Mouse (Mus musculus) heart, embryonic 11.5 days (tissue): ENCODE results near the gene Cdh5. TPM values are rescaled to one million over a fixed set of nuclear protein-coding genes. Genes with fewer than 3 reads are reported as not detected.
"Not testable (repeated sequence)": the region's sequence is repeated elsewhere in the genome, so short reads cannot be mapped to it uniquely, and the experiment has no call there.

Experiments
- ATAC-seq: fragments of 200-750 bp; cut with Nextera tagmentation; replicated peaks from 2 replicates; pipeline ENCODE4 v1.8.0; 2017; ENCODE audit warnings: moderate library complexity; ENCODE audit not compliant: insufficient number of reproducible peaks, low FRiP score, low TSS enrichment
- H3K27ac ChIP-seq: fragments of 300-500 bp; sonication (generic); 2 replicates; pipeline ENCODE4 v1.5.1; 2014; ENCODE audit warnings: mild to moderate bottlenecking, low read depth, low read length
- H3K27me3 ChIP-seq: fragments of 300-500 bp; sonication (generic); 2 replicates; pipeline ENCODE4 v1.6.1; 2014; ENCODE audit warnings: mild to moderate bottlenecking, low read length, mixed read lengths; ENCODE audit not compliant: control insufficient read depth, insufficient read depth
- H3K36me3 ChIP-seq: fragments of 300-500 bp; sonication (generic); 2 replicates; pipeline ENCODE4 v1.6.1; 2014; ENCODE audit warnings: mild to moderate bottlenecking, low read length, moderate library complexity, mixed read lengths; ENCODE audit not compliant: control insufficient read depth, insufficient read depth
- H3K4me1 ChIP-seq: fragments of 300-500 bp; sonication (generic); 2 replicates; pipeline ENCODE4 v1.6.1; 2014; ENCODE audit warnings: low read length; ENCODE audit not compliant: control insufficient read depth, insufficient read depth
- H3K4me2 ChIP-seq: fragments of 300-500 bp; sonication (generic); 2 replicates; pipeline ENCODE4 v1.6.1; 2014; ENCODE audit warnings: mild to moderate bottlenecking, moderate library complexity
- H3K4me3 ChIP-seq: fragments of 300-500 bp; sonication (generic); 2 replicates; pipeline ENCODE4 v1.5.1; 2014; ENCODE audit warnings: low read depth, low read length
- H3K9ac ChIP-seq: fragments of 300-500 bp; sonication (generic); 2 replicates; pipeline ENCODE4 v1.6.1; 2014; ENCODE audit warnings: mild to moderate bottlenecking, low read depth, low read length, moderate library complexity
- H3K9me3 ChIP-seq: fragments of 300-500 bp; sonication (generic); replicated peaks from 2 replicates; pipeline ENCODE4 v1.6.1; 2016; ENCODE audit warnings: low read length; ENCODE audit not compliant: control insufficient read depth
- WGBS: fragments of 180-500 bp; shearing (Covaris S2); extraction: QIAGEN DNeasy Blood & Tissue Kit; methylation state at CpG from one replicate; pipeline ENCODE4 v1.1.7; 2014; ENCODE audit not compliant: insufficient replicate concordance; 5-methylcytosine and 5-hydroxymethylcytosine counted together
- polyA plus RNA-seq: library from polyadenylated mRNA; unstranded; fragments of >200 nt; fragmentation: Nextera tagmentation; extraction: Ambion mirVana; gene quantifications from 2 replicates; pipeline ENCODE4 v1.2.1, GENCODE M21; 2014

The Cdh5 gene
- polyA plus RNA-seq, 1 experiment from 2014 or later, result 42.6 TPM

- no peak overlapping the region for H3K4me3 ChIP-seq
- H3K36me3 ChIP-seq, result no peaks in the 10 kb centered on the region
- H3K4me2 ChIP-seq, result 0 out of 2 replicates have a peak overlapping the region, but pooled peaks have one; percentile 1
- peaks cover 7% of the 10 kb centered on the region for H3K4me1 ChIP-seq
- H3K9ac ChIP-seq, result 0 out of 2 replicates have a peak overlapping the region, but pooled peaks have one; percentile 16
- H3K27ac ChIP-seq, result peak overlapping the region; percentile 42
- 52% methylated on average over 20 of the region's 20 CpGs for WGBS
- ATAC-seq, result peak; percentile 43; the same call in 1 of the 2 replicates
- no peaks in the 10 kb centered on the region for H3K9me3 ChIP-seq
- H3K27me3 ChIP-seq, result no peaks in the 10 kb centered on the region
Measured at GRCm38 (mm10) chr8:104099347-104100099, 1.9 kb upstream of the Cdh5 start.

GRCm38 (mm10) chr8:104100724-104101123 is 701 bp upstream of the Cdh5 start:
- WGBS, result 83% methylated on average over 6 of the region's 6 CpGs
- not testable (repeated sequence) for H3K4me2 ChIP-seq
- peak overlapping the region; percentile 75 for H3K27ac ChIP-seq

DNA sequence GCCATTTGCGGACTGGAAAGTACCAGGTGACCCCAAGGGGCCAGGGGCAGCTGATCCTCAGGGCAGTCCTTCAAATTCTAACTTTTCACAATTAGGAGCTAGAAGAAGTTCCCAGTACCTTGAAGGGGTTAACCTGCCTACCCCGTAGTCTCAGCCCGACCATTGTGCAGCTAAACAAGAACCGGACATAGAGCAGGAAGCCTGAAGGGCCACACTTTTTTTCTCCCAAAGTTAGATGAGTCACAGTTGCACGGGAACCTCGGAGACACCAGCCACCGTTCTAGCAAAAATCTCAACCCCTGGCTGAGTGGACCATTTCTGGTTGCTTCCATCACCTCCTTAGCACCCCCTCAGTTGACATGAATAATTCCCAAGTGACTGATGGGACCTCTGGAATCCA is 2.0 kb downstream of the Cdh5 start:
- Histone ChIP-seq H3K4me2 (peak overlapping the region; percentile 57), H3K4me3 (peak overlapping the region; percentile 44), H3K27ac (peak overlapping the region; percentile 59; the same call in 1 of the 2 replicates), H3K27me3 (no peaks in the 10 kb centered on the region), H3K36me3 (no peaks in the 10 kb centered on the region), H3K9ac (peak overlapping the region; percentile 69), H3K9me3 (no peaks in the 10 kb centered on the region), H3K4me1 (peaks cover 7% of the 10 kb centered on the region)
- ATAC-seq, result no peak
- 57% methylated on average over 7 of the region's 7 CpGs for WGBS

More at GRCm38 (mm10) chr8:104100724-104101123, 701 bp upstream of the Cdh5 start:
- not testable (repeated sequence) for H3K4me1 ChIP-seq, H3K4me3 ChIP-seq, H3K36me3 ChIP-seq, H3K9ac ChIP-seq, H3K27me3 ChIP-seq, ATAC-seq, H3K9me3 ChIP-seq

DNA sequence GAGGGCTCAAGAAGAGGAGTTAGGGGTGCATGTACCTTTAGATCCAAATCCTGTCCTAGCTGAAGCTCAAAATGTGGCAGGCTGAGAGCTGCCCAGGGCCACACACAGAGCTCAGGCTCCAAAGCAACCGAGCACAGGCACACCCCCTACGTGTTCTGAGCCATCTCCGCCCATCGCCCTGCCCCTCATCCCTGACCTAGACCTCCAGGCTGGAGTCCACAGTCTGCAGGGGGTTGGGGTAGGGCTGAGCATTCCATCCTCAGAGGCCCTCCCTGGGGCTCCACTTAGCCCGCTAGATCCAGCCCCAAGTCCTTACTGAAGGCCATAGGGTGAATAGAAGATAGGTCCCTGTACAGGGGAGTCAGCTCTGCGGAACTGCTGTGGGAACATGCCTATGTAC is 4.3 kb downstream of the Cdh5 start:
- WGBS, result 48% methylated on average over 6 of the region's 6 CpGs
- ATAC-seq, result no peak
- no peak overlapping the region for H3K9ac ChIP-seq

DNA sequence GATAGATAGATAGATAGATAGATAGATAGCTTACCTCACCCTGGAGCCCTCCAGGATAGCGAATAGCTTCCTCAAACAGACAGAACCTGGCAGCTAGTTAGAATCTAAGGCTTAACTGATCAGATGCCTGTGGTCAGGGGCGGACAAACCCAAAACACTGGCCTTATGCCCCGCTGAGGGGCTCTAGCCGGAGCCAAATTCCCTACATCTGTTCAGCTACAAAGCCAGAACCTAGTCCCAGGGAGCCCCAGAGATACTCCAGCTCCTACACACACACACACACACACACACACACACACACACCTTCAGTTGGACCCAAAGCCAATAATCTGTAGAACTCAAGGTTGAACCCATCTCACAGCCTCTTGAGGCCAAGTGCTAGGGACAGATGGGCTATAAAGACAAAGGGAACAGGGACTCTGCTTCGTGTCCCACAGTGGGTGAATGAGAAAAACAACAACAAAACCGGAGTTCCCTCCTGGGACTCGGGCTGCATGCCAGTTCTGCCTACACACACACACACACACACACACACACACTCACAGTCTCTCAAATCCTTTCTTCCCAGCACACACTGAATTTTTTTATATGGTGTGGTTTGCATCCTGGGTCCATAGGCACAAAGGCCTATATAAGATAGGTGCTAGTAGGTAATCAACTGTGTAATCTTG is 5.0 kb downstream of the Cdh5 start:
- H3K27ac ChIP-seq, result no peak overlapping the region
- no peaks in the 10 kb centered on the region for H3K27me3 ChIP-seq
- H3K4me2 ChIP-seq, result no peak overlapping the region
- no peak overlapping the region for H3K4me3 ChIP-seq
- 76% methylated on average over 7 of the region's 7 CpGs for WGBS
- H3K36me3 ChIP-seq, result no peaks in the 10 kb centered on the region
- no peaks in the 10 kb centered on the region; the same call in 1 of the 2 replicates for H3K4me1 ChIP-seq
- no peak overlapping the region for H3K9ac ChIP-seq
- no peaks in the 10 kb centered on the region for H3K9me3 ChIP-seq
- no peak for ATAC-seq

More for the DNA sequence above, 4.3 kb downstream of the Cdh5 start:
- Histone ChIP-seq H3K4me3 (no peak overlapping the region), H3K27me3 (no peaks in the 10 kb centered on the region), H3K4me1 (no peaks in the 10 kb centered on the region; the same call in 1 of the 2 replicates), H3K36me3 (no peaks in the 10 kb centered on the region), H3K9me3 (no peaks in the 10 kb centered on the region), H3K4me2 (no peak overlapping the region; the same call in 1 of the 2 replicates), H3K27ac (no peak overlapping the region)

DNA sequence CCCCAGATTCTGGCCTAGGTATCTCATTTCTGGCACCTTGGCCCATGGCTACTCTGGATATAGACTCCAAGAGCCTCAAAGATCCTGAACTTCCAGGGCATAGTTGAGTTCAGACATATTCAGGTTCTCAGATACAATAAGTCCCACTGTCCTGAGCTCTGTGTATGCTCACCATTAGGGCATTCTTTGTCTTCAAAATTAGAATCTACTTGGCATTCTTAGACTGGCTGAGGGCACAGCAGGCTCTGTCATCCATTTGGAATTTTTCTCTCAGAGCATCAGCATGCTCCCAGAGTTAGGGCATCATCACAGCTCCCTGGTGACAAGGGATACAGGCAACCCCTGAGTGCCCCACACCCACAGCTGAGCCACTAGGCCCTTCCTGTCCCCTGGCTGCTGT is 5.7 kb downstream of the Cdh5 start:
- H3K9ac ChIP-seq, result no peak overlapping the region
- no peak overlapping the region for H3K4me3 ChIP-seq

GRCm38 (mm10) chr8:104108048-104108447 is 6.6 kb downstream of the Cdh5 start:
- 24% methylated on average over 5 of the region's 5 CpGs for WGBS
- Histone ChIP-seq H3K36me3 (no peaks in the 10 kb centered on the region), H3K27me3 (no peaks in the 10 kb centered on the region), H3K27ac (no peak overlapping the region), H3K9ac (no peak overlapping the region), H3K4me2 (no peak overlapping the region), H3K4me3 (no peak overlapping the region), H3K9me3 (no peaks in the 10 kb centered on the region), H3K4me1 (no peaks in the 10 kb centered on the region; the same call in 1 of the 2 replicates)
- no peak for ATAC-seq

More for the DNA sequence above, 5.7 kb downstream of the Cdh5 start:
- Histone ChIP-seq H3K27ac (no peak overlapping the region), H3K9me3 (no peaks in the 10 kb centered on the region), H3K4me2 (no peak overlapping the region), H3K4me1 (no peaks in the 10 kb centered on the region; the same call in 1 of the 2 replicates), H3K36me3 (no peaks in the 10 kb centered on the region), H3K27me3 (no peaks in the 10 kb centered on the region)
- ATAC-seq, result no peak

DNA sequence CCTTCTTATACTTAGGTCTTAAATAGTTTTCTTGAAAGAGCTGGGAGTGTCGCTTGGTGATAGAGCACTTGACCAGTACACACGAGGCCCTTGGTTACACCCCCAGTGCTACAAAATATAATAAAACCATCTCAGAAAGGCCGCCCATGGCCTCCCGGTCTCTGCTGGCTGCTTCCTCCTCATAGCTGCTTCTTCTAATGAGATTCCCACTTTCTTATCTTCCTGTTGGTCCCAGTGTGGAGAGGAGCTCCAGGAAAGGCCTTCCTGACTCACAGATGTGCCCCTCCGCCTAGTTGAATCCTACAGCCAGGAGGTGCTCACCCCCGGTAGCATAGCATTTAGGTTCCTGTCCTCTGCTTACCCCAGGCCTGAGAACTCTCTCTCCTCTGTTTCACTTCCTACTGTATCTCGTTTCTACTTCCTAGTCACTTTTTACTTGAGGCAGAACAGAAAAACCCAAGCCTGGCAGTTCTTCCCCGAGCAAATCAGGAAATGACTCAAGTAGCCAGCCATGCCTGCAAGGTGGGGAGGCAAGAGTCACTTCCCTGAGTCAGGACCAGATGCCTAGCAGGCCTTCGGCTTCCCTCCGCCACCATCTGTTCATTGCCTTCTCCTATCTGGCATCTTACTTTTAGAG is 9.2 kb downstream of the Cdh5 start:
- Histone ChIP-seq H3K9ac (no peak overlapping the region), H3K9me3 (no peaks in the 10 kb centered on the region), H3K27me3 (no peaks in the 10 kb centered on the region), H3K4me3 (no peak overlapping the region), H3K36me3 (no peaks in the 10 kb centered on the region), H3K4me1 (no peaks in the 10 kb centered on the region; the same call in 1 of the 2 replicates), H3K27ac (no peak overlapping the region), H3K4me2 (no peak overlapping the region)
- 60% methylated on average over 10 of the region's 10 CpGs for WGBS
- no peak for ATAC-seq
